8 mouse cellular contexts compared by ENCODE assay signal in genomic region chr16:39056061-39056460, GRCm38 (mm10).
DNase-seq lines count a peak whose midpoint lies in the region; ATAC-seq and TF ChIP-seq lines count a peak whose summit lies in the region.

No protein-coding gene starts in this region.

- TF ChIP-seq CTCF in MEL (IDR thresholded peaks at IDR 0.05 in 2 of 3, conservative IDR thresholded peaks at IDR 0.05 in 1 of 3; ENCODE audit: control insufficient read depth in 1 of 3, insufficient read depth in 1 of 3, low read depth in 2 of 3, low read length in 3 of 3, poor library complexity in 1 of 3, severe bottlenecking in 1 of 3), result peak; percentile 38 to 65 (median 39)
- TF ChIP-seq CTCF in liver, embryonic 14.5 days (IDR thresholded peaks at IDR 0.05; ENCODE audit: low read depth), result peak; percentile 47

- peaks cover 9% of the 10 kb centered on the region for H3K4me1 ChIP-seq in heart, embryonic 13.5 days
- peaks cover 0 to 13% of the 10 kb centered on the region in 2 experiments; a peak in 1 of 4 replicates for H3K4me1 ChIP-seq in MEL (ENCODE audit: control insufficient read depth in 1 of 2, insufficient read depth in 2 of 2, low read length in 2 of 2)
- no peaks in the 10 kb centered on the region for H3K4me1 ChIP-seq in liver, embryonic 14.5 days (replicated peaks; ENCODE audit: control insufficient read depth in 2 of 2, insufficient read depth in 2 of 2, low read length in 1 of 2)

- TF ChIP-seq POLR2A in MEL (IDR thresholded peaks at IDR 0.05; ENCODE audit: control insufficient read depth in 1 of 2, insufficient read depth in 1 of 2, low read depth in 1 of 2, low read length in 2 of 2, poor library complexity in 1 of 2), result no peak

- TF ChIP-seq EP300 in MEL (IDR thresholded peaks at IDR 0.05; ENCODE audit: low read depth in 1 of 2, low read length in 2 of 2), result no peak
- TF ChIP-seq EP300 in liver, embryonic 14.5 days (IDR thresholded peaks at IDR 0.05; ENCODE audit: low read depth), result no peak

- intact Hi-C loops in heart, postnatal 36 days (cut with DNase I), result loop anchor here (10.0 kb wide), 1 partner anchor 521 kb away; no protein-coding TSS in a partner anchor

- H3K9me3 ChIP-seq in heart, embryonic 13.5 days, result no peaks in the 10 kb centered on the region
- no peaks in the 10 kb centered on the region for H3K9me3 ChIP-seq in MEL (replicated peaks; ENCODE audit: insufficient read depth, low read length)
- H3K9me3 ChIP-seq in liver, embryonic 14.5 days (ENCODE audit: control insufficient read depth, low read length), result no peaks in the 10 kb centered on the region

- H3K36me3 ChIP-seq in heart, embryonic 13.5 days, result no peaks in the 10 kb centered on the region
- H3K36me3 ChIP-seq in MEL (ENCODE audit: control insufficient read depth in 1 of 2, insufficient read depth in 2 of 2, low read length in 2 of 2), result peaks cover 0 to 3% of the 10 kb centered on the region in 2 experiments; a peak in 1 of 4 replicates
- H3K36me3 ChIP-seq in liver, embryonic 14.5 days (replicated peaks; ENCODE audit: control insufficient read depth, insufficient read depth, low read depth), result no peaks in the 10 kb centered on the region

- H3K27ac ChIP-seq in heart, embryonic 13.5 days (replicated peaks), result no peak overlapping the region
- H3K27ac ChIP-seq in MEL (ENCODE audit: control insufficient read depth, low read depth, low read length), result no peak overlapping the region
- H3K27ac ChIP-seq in liver, embryonic 14.5 days, result no peak overlapping the region

- DNase-seq in heart, postnatal 36 days, result no peak
- DNase-seq in MEL (ENCODE audit: low read depth, low spot score), result peak; percentile 54
- DNase-seq in embryo, embryonic 10 days (ENCODE audit: low spot score), result peak; percentile 70
- peak; percentile 53 for DNase-seq in kidney, adult 9 months
- no peak for DNase-seq in liver, embryonic 14.5 days (ENCODE audit: low read depth in 3 of 3, low spot score in 3 of 3)
- peak; percentile 30 for DNase-seq in right cerebral cortex, postnatal 14 days
- no peak for DNase-seq in T-cell, adult 2 months (ENCODE audit: low spot score)

- no peaks in the 10 kb centered on the region for H3K79me2 ChIP-seq in MEL (ENCODE audit: control insufficient read depth, insufficient read depth, low read length, poor library complexity)

- peaks cover 6% of the 10 kb centered on the region; the same call in 1 of the 2 replicates for H3K27me3 ChIP-seq in heart, embryonic 13.5 days (replicated peaks)
- no peaks in the 10 kb centered on the region for H3K27me3 ChIP-seq in MEL (ENCODE audit: control insufficient read depth in 1 of 2, insufficient read depth in 2 of 2, low read length in 2 of 2)
- no peaks in the 10 kb centered on the region for H3K27me3 ChIP-seq in liver, embryonic 14.5 days (ENCODE audit: control insufficient read depth, insufficient read depth, low read length)

- H3K4me3 ChIP-seq in heart, embryonic 13.5 days, result no peak overlapping the region
- H3K4me3 ChIP-seq in MEL (ENCODE audit: control insufficient read depth in 1 of 2, insufficient read depth in 1 of 2, low read depth in 2 of 2, low read length in 2 of 2), result no peak overlapping the region
- H3K4me3 ChIP-seq in liver, embryonic 14.5 days (ENCODE audit: insufficient read depth in 1 of 2, low read depth in 2 of 2, low read length in 2 of 2), result no peak overlapping the region

- peak overlapping the region; percentile 60 for H3K4me2 ChIP-seq in heart, embryonic 13.5 days
- H3K4me2 ChIP-seq in liver, embryonic 14.5 days (ENCODE audit: low read depth), result no peak overlapping the region

- TF ChIP-seq RAD21 in MEL (IDR thresholded peaks at IDR 0.05; ENCODE audit: low read depth, low read length), result peak; percentile 29

- ATAC-seq in heart, embryonic 13.5 days (ENCODE audit: extremely low read depth, insufficient number of reproducible peaks, low FRiP score, low TSS enrichment), result no peak
- ATAC-seq in liver, embryonic 14.5 days (ENCODE audit: insufficient read depth), result no peak

- no peak overlapping the region for H3K9ac ChIP-seq in heart, embryonic 13.5 days
- no peak overlapping the region for H3K9ac ChIP-seq in MEL (ENCODE audit: control insufficient read depth, low read depth, low read length, poor library complexity, severe bottlenecking)
- H3K9ac ChIP-seq in liver, embryonic 14.5 days (replicated peaks), result no peak overlapping the region

- WGBS in heart, embryonic 13.5 days, result 26% methylated on average over 6 of the region's 6 CpGs
- 11% methylated on average over 6 of the region's 6 CpGs for WGBS in liver, embryonic 14.5 days (ENCODE audit: insufficient replicate concordance)

TF ChIP-seq in MEL, 35 proteins besides CTCF, POLR2A, EP300 and RAD21:
- TF ChIP-seq MAX (IDR thresholded peaks at IDR 0.05; ENCODE audit: low read length), result no peak
- no peak for TF ChIP-seq KAT2A (conservative IDR thresholded peaks at IDR 0.05; ENCODE audit: low read depth, low read length)
- TF ChIP-seq SMC3 (IDR thresholded peaks at IDR 0.05; ENCODE audit: low read depth, low read length), result peak; percentile 34; the same call in 1 of the 2 replicates

Comparison
In these comparisons a context has a peak if more than half of its experiments do, and no peak if none do; other contexts are left out.
1. DNase-seq: peak in MEL (single experiment), embryo, embryonic 10 days (single experiment), kidney, adult 9 months (single experiment) and right cerebral cortex, postnatal 14 days (single experiment); none in heart, postnatal 36 days (0 of 2), liver, embryonic 14.5 days (0 of 3) and T-cell, adult 2 months (single experiment).